Mouse (Mus musculus) urinary bladder, postnatal 4 days (tissue): Measurements from ENCODE around the gene Dnmt3a.
A peak's percentile ranks its signal among the peaks of the same experiment; 100 is the strongest.
"Not testable (repeated sequence)": the region's sequence is repeated elsewhere in the genome, so short reads cannot be mapped to it uniquely, and the experiment has no call there.

Experiments used
- DNase-seq, 2 experiments: peaks; one replicate each; pipeline ENCODE4 v3.0.0; 2021 to 2022; ENCODE audit warnings: low spot score in 2 of 2

The Dnmt3a gene

GRCm38 (mm10) chr12:3917668-3918341 is 112.0 kb downstream of the Dnmt3a start:
- no peak for DNase-seq

GRCm38 (mm10) chr12:3918577-3918976 is 112.8 kb downstream of the Dnmt3a start:
- no peak for DNase-seq

- DNase-seq, result no peak
Observed at GRCm38 (mm10) chr12:3919423-3919822, 113.6 kb downstream of the Dnmt3a start.

- peak in 1 of 2 experiments; percentile 75 for DNase-seq
Observed at GRCm38 (mm10) chr12:3926127-3926526, 120.3 kb downstream of the Dnmt3a start.

- no peak for DNase-seq
Observed at GRCm38 (mm10) chr12:3928841-3929240, 123.0 kb downstream of the Dnmt3a start.

- DNase-seq, result not testable (repeated sequence)
Observed at GRCm38 (mm10) chr12:3930090-3930865, 124.5 kb downstream of the Dnmt3a start.

- no peak for DNase-seq
Observed at GRCm38 (mm10) chr12:3942026-3942425, 136.2 kb downstream of the Dnmt3a start.

GRCm38 (mm10) chr12:3944454-3945073 is 138.8 kb downstream of the Dnmt3a start:
- no peak for DNase-seq

GRCm38 (mm10) chr12:3947503-3947902 is 141.7 kb downstream of the Dnmt3a start:
- DNase-seq, result no peak

GRCm38 (mm10) chr12:3954651-3955050 is 148.8 kb downstream of the Dnmt3a start, which contains the start of gene Pomc:
Gene Pomc, plus strand, starts transcription at chr12:3954951.
- no peak for DNase-seq

GRCm38 (mm10) chr12:3955371-3955770 is 149.6 kb downstream of the Dnmt3a start:
- DNase-seq, result no peak

- no peak for DNase-seq
Observed at GRCm38 (mm10) chr12:3956351-3956750, 150.5 kb downstream of the Dnmt3a start.

GRCm38 (mm10) chr12:3959791-3960543 is 154.2 kb downstream of the Dnmt3a start:
- DNase-seq, result peak; percentile 73 to 79

GRCm38 (mm10) chr12:3960553-3960952 is 154.7 kb downstream of the Dnmt3a start:
- DNase-seq, result no peak
